Mouse (Mus musculus): ENCODE results near the gene Dtx2. TPM values are rescaled to one million over a fixed set of nuclear protein-coding genes. Genes with fewer than 3 reads are reported as not detected.
"Not testable (repeated sequence)": the region's sequence is repeated elsewhere in the genome, so short reads cannot be mapped to it uniquely, and the experiment has no call there.

The Dtx2 gene
- polyA plus RNA-seq, 1 experiment from 2014 or later: 29.6 TPM

DNA sequence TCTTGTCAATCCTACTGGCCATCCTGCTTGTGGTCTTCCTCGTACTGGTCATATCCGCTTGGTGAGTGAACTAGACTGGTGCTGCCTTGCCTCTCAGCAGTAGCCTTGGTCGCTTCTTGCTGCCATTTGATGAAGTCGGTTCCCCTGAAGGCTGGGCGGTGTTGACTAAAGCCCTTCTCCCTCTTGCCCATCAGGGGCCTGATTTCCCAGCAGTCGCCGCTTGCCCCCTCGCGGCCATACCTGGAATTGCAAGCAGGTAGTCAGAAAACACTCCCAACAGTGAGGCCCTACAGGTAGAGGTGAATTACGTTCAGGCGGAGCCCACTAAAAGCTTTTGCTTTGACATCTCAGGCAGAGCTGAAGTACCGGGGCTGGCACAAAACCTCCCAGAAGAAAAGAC lies 67.0 kb downstream of the Dtx2 start:
- Histone ChIP-seq H3K27ac (ENCODE audit: low read depth, low read length) (no peak overlapping the region), H3K36me3 (ENCODE audit: control insufficient read depth, insufficient read depth, low read length) (no peaks in the 10 kb centered on the region), H3K4me2 (no peak overlapping the region), H3K4me1 (ENCODE audit: control insufficient read depth, insufficient read depth, low read length) (no peaks in the 10 kb centered on the region), H3K9me3 (ENCODE audit: control insufficient read depth, low read length) (no peaks in the 10 kb centered on the region), H3K27me3 (ENCODE audit: control insufficient read depth, insufficient read depth, low read length) (no peaks in the 10 kb centered on the region), H3K9ac (ENCODE audit: low read length) (no peak overlapping the region), H3K4me3 (ENCODE audit: low read depth, low read length) (no peak overlapping the region)
- DNase-seq (ENCODE audit: low spot score, missing footprints) (peak; percentile 97), ATAC-seq (ENCODE audit: low FRiP score) (no peak)
- 10% methylated on average over 12 of the region's 12 CpGs for WGBS

DNA sequence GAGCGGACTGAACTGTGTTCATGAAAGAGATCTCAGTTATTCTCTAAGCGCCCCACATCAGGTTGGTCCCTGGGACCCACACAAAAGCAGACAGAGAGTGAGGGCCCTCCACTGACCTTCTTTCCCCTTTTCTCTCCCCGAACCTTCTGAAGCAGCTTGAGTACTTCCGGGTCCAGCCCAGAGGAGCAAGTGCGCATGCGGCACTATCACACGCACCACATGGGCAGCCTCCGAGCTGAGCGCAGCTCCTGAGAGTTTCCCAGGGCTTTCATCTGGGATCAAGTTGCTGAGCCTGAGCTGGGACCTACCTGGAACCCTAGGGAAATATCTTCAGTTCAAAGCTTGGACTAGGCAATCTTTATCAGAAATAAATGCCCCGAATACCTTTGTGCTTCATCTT lies 69.3 kb downstream of the Dtx2 start:
- Histone ChIP-seq H3K9ac (ENCODE audit: low read length) (no peak overlapping the region), H3K9me3 (ENCODE audit: control insufficient read depth, low read length) (no peaks in the 10 kb centered on the region), H3K36me3 (ENCODE audit: control insufficient read depth, insufficient read depth, low read length) (no peaks in the 10 kb centered on the region), H3K4me1 (ENCODE audit: control insufficient read depth, insufficient read depth, low read length) (no peaks in the 10 kb centered on the region), H3K27me3 (ENCODE audit: control insufficient read depth, insufficient read depth, low read length) (no peaks in the 10 kb centered on the region), H3K4me3 (ENCODE audit: low read depth, low read length) (no peak overlapping the region), H3K4me2 (no peak overlapping the region), H3K27ac (ENCODE audit: low read depth, low read length) (no peak overlapping the region)
- ATAC-seq (ENCODE audit: low FRiP score) (no peak), DNase-seq (ENCODE audit: low spot score, missing footprints) (no peak)
- WGBS: 94% methylated on average over 10 of the region's 10 CpGs

DNA sequence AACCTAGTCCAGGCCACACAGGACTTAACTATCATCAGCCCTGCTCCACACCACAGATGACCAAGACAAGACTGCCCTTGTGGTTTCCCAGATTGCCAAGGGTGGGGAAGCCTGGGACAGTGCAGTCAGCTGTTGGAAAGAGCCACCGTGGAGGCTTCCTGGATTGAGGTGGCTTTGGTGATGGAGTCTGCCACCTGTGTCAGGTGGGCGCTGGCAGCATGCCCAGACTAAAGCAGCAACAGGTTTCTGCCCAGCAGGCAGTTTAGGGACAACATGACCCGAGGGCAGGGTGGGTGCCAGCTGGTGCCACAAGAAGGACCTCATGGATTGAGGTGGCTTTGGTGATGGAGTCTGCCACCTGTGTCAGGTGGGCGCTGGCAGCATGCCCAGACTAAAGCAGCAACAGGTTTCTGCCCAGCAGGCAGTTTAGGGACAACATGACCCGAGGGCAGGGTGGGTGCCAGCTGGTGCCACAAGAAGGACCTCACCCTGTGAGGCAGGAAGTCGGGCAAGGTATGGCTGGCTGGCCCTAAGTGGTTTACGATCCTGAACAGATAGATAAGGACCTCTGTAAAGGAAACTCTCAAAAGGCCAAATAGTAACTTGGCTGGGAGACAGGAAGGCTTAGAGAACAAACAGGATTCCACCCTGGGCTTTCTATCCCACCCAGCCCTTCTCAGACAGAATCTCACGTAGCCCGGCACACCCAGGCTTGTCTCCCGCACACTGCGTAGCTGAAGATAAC lies 72.0 kb downstream of the Dtx2 start:
- H3K4me2 ChIP-seq; H3K27ac ChIP-seq (ENCODE audit: low read depth, low read length); ATAC-seq (ENCODE audit: low FRiP score); H3K4me3 ChIP-seq (ENCODE audit: low read depth, low read length); H3K36me3 ChIP-seq (ENCODE audit: control insufficient read depth, insufficient read depth, low read length); H3K4me1 ChIP-seq (ENCODE audit: control insufficient read depth, insufficient read depth, low read length); H3K9ac ChIP-seq (ENCODE audit: low read length); H3K27me3 ChIP-seq (ENCODE audit: control insufficient read depth, insufficient read depth, low read length); H3K9me3 ChIP-seq (ENCODE audit: control insufficient read depth, low read length); DNase-seq (ENCODE audit: low spot score, missing footprints): not testable (repeated sequence)
- 82% methylated on average over 11 of the region's 11 CpGs for WGBS

- Histone ChIP-seq H3K27me3 (ENCODE audit: control insufficient read depth, insufficient read depth, low read length) (no peaks in the 10 kb centered on the region), H3K9ac (ENCODE audit: low read length) (no peak overlapping the region), H3K36me3 (ENCODE audit: control insufficient read depth, insufficient read depth, low read length) (no peaks in the 10 kb centered on the region), H3K4me2 (no peak overlapping the region), H3K27ac (ENCODE audit: low read depth, low read length) (no peak overlapping the region), H3K9me3 (ENCODE audit: control insufficient read depth, low read length) (no peaks in the 10 kb centered on the region), H3K4me1 (ENCODE audit: control insufficient read depth, insufficient read depth, low read length) (no peaks in the 10 kb centered on the region), H3K4me3 (ENCODE audit: low read depth, low read length) (no peak overlapping the region)
- DNase-seq (ENCODE audit: low spot score, missing footprints): no peak
- ATAC-seq (ENCODE audit: low FRiP score): no peak
- 73% methylated on average over 2 of the region's 2 CpGs for WGBS
These were observed 74.8 kb downstream of the Dtx2 start for GRCm38 (mm10) chr5:136069411-136069810.

- Histone ChIP-seq H3K27ac (ENCODE audit: low read depth, low read length) (no peak overlapping the region), H3K36me3 (ENCODE audit: control insufficient read depth, insufficient read depth, low read length) (no peaks in the 10 kb centered on the region), H3K27me3 (ENCODE audit: control insufficient read depth, insufficient read depth, low read length) (no peaks in the 10 kb centered on the region), H3K4me3 (ENCODE audit: low read depth, low read length) (no peak overlapping the region), H3K9me3 (ENCODE audit: control insufficient read depth, low read length) (no peaks in the 10 kb centered on the region), H3K4me2 (no peak overlapping the region), H3K9ac (ENCODE audit: low read length) (no peak overlapping the region), H3K4me1 (ENCODE audit: control insufficient read depth, insufficient read depth, low read length) (no peaks in the 10 kb centered on the region)
- ATAC-seq (ENCODE audit: low FRiP score) (no peak), DNase-seq (ENCODE audit: low spot score, missing footprints) (no peak)
- WGBS: 81% methylated on average over 6 of the region's 6 CpGs
These were observed 78.5 kb downstream of the Dtx2 start for GRCm38 (mm10) chr5:136073051-136073450.

DNA sequence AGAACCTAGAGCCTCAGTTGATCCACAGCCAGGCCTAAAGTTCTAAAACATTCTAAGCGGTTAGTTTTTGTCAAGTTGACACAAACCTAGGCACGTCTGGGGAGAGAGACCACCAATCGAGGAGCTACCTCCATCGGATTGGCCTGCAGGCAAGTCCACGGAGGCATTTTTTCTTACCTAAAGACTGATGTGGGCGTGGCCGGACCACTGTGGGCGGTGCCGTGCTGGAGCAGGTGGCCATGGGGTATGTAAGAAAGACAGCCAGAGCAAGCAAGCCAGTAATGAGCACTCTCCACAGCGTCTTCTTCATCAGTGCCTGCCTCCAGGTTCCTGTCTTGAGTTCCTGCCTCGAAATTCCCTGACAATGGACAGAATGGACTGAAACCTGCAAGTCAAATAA lies 78.9 kb downstream of the Dtx2 start:
- H3K4me1 ChIP-seq (ENCODE audit: control insufficient read depth, insufficient read depth, low read length): no peaks in the 10 kb centered on the region
- no peaks in the 10 kb centered on the region for H3K36me3 ChIP-seq (ENCODE audit: control insufficient read depth, insufficient read depth, low read length)
- H3K9ac ChIP-seq (ENCODE audit: low read length): no peak overlapping the region
- H3K27ac ChIP-seq (ENCODE audit: low read depth, low read length): no peak overlapping the region
- DNase-seq (ENCODE audit: low spot score, missing footprints) (no peak), ATAC-seq (ENCODE audit: low FRiP score) (no peak)
- no peak overlapping the region for H3K4me3 ChIP-seq (ENCODE audit: low read depth, low read length)
- 71% methylated on average over 11 of the region's 11 CpGs for WGBS
- no peak overlapping the region for H3K4me2 ChIP-seq
- H3K9me3 ChIP-seq (ENCODE audit: control insufficient read depth, low read length): no peaks in the 10 kb centered on the region
- H3K27me3 ChIP-seq (ENCODE audit: control insufficient read depth, insufficient read depth, low read length): no peaks in the 10 kb centered on the region

DNA sequence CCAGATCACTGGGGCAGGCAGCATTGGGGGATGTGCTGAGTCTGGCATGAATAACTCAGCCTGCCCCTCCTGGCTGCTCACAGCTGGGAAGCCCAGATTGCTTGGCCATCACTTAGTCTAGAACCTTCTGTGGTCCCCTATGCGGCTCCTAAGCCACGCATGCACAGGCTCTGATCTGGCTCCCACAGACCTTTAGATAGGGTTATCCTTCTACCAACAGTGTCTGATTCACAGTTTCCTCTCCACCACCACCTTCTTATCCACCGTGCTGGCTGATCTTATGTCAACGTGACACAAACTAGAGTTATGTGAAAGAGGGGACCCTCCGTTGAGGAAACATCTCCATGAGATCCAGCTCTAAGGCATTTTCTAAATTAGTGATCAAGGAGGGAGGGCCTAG lies 80.5 kb downstream of the Dtx2 start:
- H3K9me3 ChIP-seq (ENCODE audit: control insufficient read depth, low read length): no peaks in the 10 kb centered on the region
- H3K4me3 ChIP-seq (ENCODE audit: low read depth, low read length): no peak overlapping the region
- no peaks in the 10 kb centered on the region for H3K27me3 ChIP-seq (ENCODE audit: control insufficient read depth, insufficient read depth, low read length)
- H3K4me1 ChIP-seq (ENCODE audit: control insufficient read depth, insufficient read depth, low read length): no peaks in the 10 kb centered on the region
- H3K36me3 ChIP-seq (ENCODE audit: control insufficient read depth, insufficient read depth, low read length): no peaks in the 10 kb centered on the region
- no peak overlapping the region for H3K9ac ChIP-seq (ENCODE audit: low read length)
- no peak overlapping the region for H3K4me2 ChIP-seq
- no peak overlapping the region for H3K27ac ChIP-seq (ENCODE audit: low read depth, low read length)
- DNase-seq (ENCODE audit: low spot score, missing footprints) (no peak), ATAC-seq (ENCODE audit: low FRiP score) (no peak)
- WGBS: 91% methylated on average over 5 of the region's 5 CpGs

GRCm38 (mm10) chr5:136076284-136076683 lies 81.7 kb downstream of the Dtx2 start:
- no peak for DNase-seq (ENCODE audit: low spot score, missing footprints)
- H3K27ac ChIP-seq (ENCODE audit: low read depth, low read length): no peak overlapping the region

DNA sequence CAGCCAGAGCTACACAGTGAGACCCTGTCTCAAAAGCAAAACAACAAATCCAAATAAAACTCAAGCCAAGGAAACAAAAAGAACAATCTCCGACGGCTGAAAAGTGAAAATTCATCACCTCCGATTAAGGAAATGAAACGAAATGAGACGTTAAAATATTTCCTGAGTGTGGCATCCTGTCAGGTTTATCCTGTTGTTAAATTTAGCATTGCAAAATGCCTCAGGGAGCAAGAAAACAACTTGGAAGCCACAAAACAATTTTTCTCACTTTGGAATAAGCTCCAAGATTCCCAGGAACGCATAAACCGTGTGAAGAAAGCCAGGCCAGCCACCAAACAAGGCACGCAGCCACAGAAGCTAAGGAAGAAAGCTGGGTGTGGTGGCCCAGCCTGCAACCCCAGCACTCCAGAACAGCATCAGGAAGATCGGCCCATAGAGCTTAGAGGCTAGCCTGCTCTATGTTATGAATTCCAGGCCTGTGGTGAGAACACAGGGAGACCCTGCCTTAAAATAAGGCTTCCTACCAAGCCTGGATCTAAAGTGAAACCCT lies 82.5 kb downstream of the Dtx2 start:
- no peaks in the 10 kb centered on the region for H3K4me1 ChIP-seq (ENCODE audit: control insufficient read depth, insufficient read depth, low read length)
- no peak overlapping the region for H3K27ac ChIP-seq (ENCODE audit: low read depth, low read length)
- no peaks in the 10 kb centered on the region for H3K27me3 ChIP-seq (ENCODE audit: control insufficient read depth, insufficient read depth, low read length)
- no peak for ATAC-seq (ENCODE audit: low FRiP score)
- H3K36me3 ChIP-seq (ENCODE audit: control insufficient read depth, insufficient read depth, low read length): no peaks in the 10 kb centered on the region
- 88% methylated on average over 9 of the region's 9 CpGs for WGBS
- no peaks in the 10 kb centered on the region for H3K9me3 ChIP-seq (ENCODE audit: control insufficient read depth, low read length)
- DNase-seq (ENCODE audit: low spot score, missing footprints): no peak
- no peak overlapping the region for H3K4me3 ChIP-seq (ENCODE audit: low read depth, low read length)
- H3K4me2 ChIP-seq: no peak overlapping the region
- no peak overlapping the region for H3K9ac ChIP-seq (ENCODE audit: low read length)

More at GRCm38 (mm10) chr5:136076284-136076683, 81.7 kb downstream of the Dtx2 start:
- ATAC-seq (ENCODE audit: low FRiP score): no peak
- Histone ChIP-seq H3K27me3 (ENCODE audit: control insufficient read depth, insufficient read depth, low read length) (no peaks in the 10 kb centered on the region), H3K4me2 (no peak overlapping the region), H3K36me3 (ENCODE audit: control insufficient read depth, insufficient read depth, low read length) (no peaks in the 10 kb centered on the region), H3K4me3 (ENCODE audit: low read depth, low read length) (no peak overlapping the region), H3K4me1 (ENCODE audit: control insufficient read depth, insufficient read depth, low read length) (no peaks in the 10 kb centered on the region), H3K9ac (ENCODE audit: low read length) (no peak overlapping the region; the same call in 1 of the 2 replicates), H3K9me3 (ENCODE audit: control insufficient read depth, low read length) (no peaks in the 10 kb centered on the region)
- WGBS: 64% methylated on average over 7 of the region's 7 CpGs

Data from midbrain, embryonic 11.5 days (tissue).